Mouse (Mus musculus) hindbrain, embryonic 10.5 days (tissue): ENCODE measurements around the gene Scg2. TPM values are rescaled to one million over a fixed set of nuclear protein-coding genes. Genes with fewer than 3 reads are reported as not detected.

Experiments
- DNase-seq: peaks from one replicate; pipeline ENCODE4 v3.0.0-alpha.2; 2017; ENCODE audit warnings: low spot score
- H3K27ac ChIP-seq: fragments of 300-500 bp; sonication (generic); 2 replicates; pipeline ENCODE4 v1.5.1; 2016; ENCODE audit warnings: mild to moderate bottlenecking, moderate library complexity
- H3K27me3 ChIP-seq: fragments of 300-500 bp; sonication (generic); 2 replicates; pipeline ENCODE4 v1.6.1; 2016; ENCODE audit warnings: mild to moderate bottlenecking; ENCODE audit not compliant: poor library complexity, insufficient read depth, severe bottlenecking
- H3K36me3 ChIP-seq: fragments of 300-500 bp; sonication (generic); 2 replicates; pipeline ENCODE4 v1.6.1; 2016; ENCODE audit warnings: mild to moderate bottlenecking, moderate library complexity
- H3K4me1 ChIP-seq: fragments of 300-500 bp; sonication (generic); replicated peaks from 2 replicates; pipeline ENCODE4 v1.6.1; 2016; ENCODE audit warnings: mild to moderate bottlenecking
- H3K4me3 ChIP-seq: fragments of 300-500 bp; sonication (generic); 2 replicates; pipeline ENCODE4 v1.5.1; 2016; ENCODE audit warnings: mild to moderate bottlenecking, moderate library complexity
- H3K9me3 ChIP-seq: fragments of 300-500 bp; sonication (generic); 2 replicates; pipeline ENCODE4 v1.6.1; 2016; ENCODE audit warnings: mild to moderate bottlenecking, moderate library complexity
- WGBS: fragments of 180-500 bp; shearing (Covaris S2); methylation state at CpG from one replicate; pipeline ENCODE4 v1.1.7; 2016; 5-methylcytosine and 5-hydroxymethylcytosine counted together
- polyA plus RNA-seq: library from polyadenylated mRNA; unstranded; fragments of >200 nt; fragmentation: Nextera tagmentation; extraction: Ambion mirVana; gene quantifications from 2 replicates; pipeline ENCODE4 v1.2.1, GENCODE M21; 2016

Gene Scg2
- polyA plus RNA-seq, 1 experiment from 2014 or later, result 4.5 TPM

DNA sequence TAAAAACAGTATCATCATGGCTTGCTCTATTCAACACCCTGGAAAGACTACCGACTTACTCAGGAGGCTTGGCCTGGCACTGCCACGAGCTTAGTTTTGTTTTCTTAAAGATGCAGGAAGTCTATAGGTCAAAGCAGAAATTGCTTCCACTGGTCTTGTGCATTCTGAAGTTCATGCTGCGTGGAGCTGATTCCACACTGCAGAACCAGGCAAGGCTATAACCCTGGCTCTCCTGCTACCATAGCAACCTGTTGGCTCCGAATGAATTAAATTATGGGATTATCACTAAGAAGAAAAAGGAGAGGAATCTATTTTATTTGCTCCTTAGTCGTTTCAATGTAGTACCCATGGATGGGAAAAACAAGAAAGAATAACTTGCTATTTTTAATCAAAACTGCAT, 10.9 kb downstream of the Scg2 start:
- Histone ChIP-seq H3K4me1 (peaks cover 8% of the 10 kb centered on the region; the same call in 1 of the 2 replicates), H3K4me3 (no peak overlapping the region), H3K27me3 (no peaks in the 10 kb centered on the region), H3K27ac (no peak overlapping the region), H3K36me3 (no peaks in the 10 kb centered on the region), H3K9me3 (no peaks in the 10 kb centered on the region)
- no peak for DNase-seq
- 57% methylated on average over 5 of the region's 5 CpGs for WGBS

DNA sequence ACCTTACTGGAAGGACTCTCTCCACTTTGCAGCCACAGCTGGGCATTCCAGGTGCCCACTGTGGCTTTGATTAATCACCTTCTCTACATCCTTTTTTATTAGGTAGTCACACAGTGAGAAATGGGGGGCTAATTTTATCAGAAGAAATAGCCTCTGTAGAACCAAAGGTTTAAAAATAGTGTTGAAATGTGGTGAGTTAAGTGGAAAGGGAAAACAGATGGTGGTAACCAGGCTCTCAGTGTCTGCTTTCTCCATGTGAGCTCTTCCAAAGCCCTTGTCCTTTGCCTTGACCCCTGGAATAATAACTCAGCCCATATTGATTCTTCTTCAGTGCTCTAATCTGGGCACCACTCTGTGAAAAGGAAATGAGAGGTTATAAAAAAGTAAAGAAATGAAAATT, 24.4 kb downstream of the Scg2 start:
- no peak for DNase-seq
- Histone ChIP-seq H3K27ac (no peak overlapping the region), H3K27me3 (no peaks in the 10 kb centered on the region), H3K9me3 (no peaks in the 10 kb centered on the region), H3K4me1 (no peaks in the 10 kb centered on the region), H3K4me3 (no peak overlapping the region), H3K36me3 (no peaks in the 10 kb centered on the region)

DNA sequence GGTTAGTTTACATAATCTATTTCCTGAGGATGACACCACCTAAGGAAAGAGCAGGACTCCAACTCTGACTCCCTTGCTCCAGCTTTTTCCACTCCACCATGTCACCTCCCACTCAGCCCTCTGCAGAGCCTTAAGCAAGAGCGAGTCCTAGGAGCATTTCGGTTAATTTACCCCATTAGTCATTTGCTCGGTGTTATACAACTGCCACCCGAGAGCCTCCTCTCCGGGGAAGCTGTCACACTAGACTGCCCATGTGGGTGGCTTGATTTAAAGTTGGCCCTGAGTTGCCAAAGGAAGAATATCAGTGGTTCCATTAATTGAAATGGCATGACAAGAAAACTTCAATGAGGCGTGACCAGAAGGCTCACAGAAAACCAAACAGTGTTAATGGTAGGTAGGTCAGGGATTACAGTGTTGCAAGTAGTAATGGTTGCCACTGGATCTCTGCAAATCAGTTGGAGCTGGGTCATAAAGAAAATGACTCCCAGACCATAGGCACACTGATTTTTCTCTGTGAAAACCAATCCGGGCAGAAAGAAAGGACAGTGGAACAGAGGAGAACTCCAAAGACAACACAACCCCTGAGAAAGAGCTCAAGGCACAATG, 33.5 kb downstream of the Scg2 start:
- no peak for DNase-seq
- H3K36me3 ChIP-seq, result no peaks in the 10 kb centered on the region
- 0 out of 2 replicates have a peak, but pooled peaks cover 3% of the 10 kb centered on the region for H3K9me3 ChIP-seq
- H3K4me3 ChIP-seq, result no peak overlapping the region
- no peaks in the 10 kb centered on the region for H3K27me3 ChIP-seq
- WGBS, result 71% methylated on average over 7 of the region's 7 CpGs
- H3K4me1 ChIP-seq, result peaks cover 5% of the 10 kb centered on the region
- H3K27ac ChIP-seq, result no peak overlapping the region

DNA sequence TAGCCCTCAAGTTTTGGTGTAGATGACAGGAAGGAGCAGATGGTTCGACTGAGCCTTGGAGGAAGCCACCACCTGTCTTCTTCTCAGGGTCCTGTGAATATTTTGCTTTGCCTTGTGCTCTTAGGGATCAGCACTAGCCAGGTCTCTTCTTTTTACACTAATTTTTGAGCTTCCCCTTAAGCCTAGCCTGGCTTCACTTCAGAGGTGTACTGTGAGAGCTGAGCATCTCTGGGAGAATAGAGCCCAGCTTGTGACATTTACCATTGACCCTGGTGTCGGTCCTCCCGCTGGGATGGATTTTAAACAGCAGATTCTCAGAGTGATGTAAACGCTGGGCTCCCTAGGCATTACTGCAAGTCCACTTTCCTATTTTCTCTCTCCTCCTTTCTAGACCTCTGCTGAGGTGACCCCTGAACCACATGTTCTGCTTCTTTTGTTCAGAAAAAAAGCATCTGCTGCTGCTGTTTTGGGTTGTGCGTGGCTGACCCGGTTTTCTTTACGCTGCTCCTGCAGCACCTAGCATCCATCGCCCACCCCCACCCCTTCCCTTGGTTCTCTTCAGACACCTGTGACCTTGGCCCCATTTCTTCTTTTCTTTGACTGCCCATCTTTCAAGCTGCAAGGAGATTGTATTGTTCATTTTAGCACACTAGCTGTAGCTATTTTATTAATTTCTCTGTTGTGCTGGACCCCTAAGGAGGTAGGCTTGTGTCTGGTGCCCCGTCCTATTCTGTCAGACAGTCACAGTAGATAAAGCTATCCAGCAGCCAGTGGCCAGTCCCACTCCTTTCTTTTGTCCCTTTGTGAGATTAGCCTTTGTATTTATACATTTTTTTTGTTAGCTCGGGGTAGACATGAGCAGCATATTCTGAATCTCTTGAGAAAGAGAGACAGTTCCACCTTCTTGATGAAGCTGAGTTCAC, 38.6 kb downstream of the Scg2 start:
- DNase-seq, result peak; percentile 29

DNA sequence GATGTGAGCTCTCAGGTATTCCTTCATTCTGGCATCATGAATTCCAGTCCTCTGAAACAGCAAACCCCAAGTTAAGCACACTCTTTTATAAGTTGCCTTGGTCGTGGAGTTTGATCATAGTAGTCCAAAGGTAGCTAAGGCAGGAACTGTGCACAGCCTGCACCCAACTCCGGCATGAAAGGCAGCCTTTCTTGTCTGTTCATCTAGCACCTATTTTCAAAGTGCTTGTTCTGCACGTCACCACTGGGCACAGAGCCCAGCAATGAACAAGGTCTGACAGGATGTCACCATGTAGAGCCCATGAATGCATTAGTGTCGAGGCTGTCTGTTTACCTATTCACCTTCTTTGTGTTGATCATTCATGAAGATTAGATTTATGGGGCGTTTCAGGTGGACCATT, 39.6 kb downstream of the Scg2 start:
- no peaks in the 10 kb centered on the region for H3K36me3 ChIP-seq
- no peaks in the 10 kb centered on the region for H3K27me3 ChIP-seq
- 84% methylated on average over 5 of the region's 5 CpGs for WGBS
- DNase-seq, result no peak
- peaks cover 14% of the 10 kb centered on the region for H3K4me1 ChIP-seq
- no peaks in the 10 kb centered on the region for H3K9me3 ChIP-seq
- H3K27ac ChIP-seq, result no peak overlapping the region
- no peak overlapping the region for H3K4me3 ChIP-seq

More for the DNA sequence above, 38.6 kb downstream of the Scg2 start:
- Histone ChIP-seq H3K27me3 (no peaks in the 10 kb centered on the region), H3K4me1 (peaks cover 14% of the 10 kb centered on the region), H3K27ac (peak overlapping the region; percentile 60), H3K4me3 (no peak overlapping the region), H3K36me3 (no peaks in the 10 kb centered on the region), H3K9me3 (no peaks in the 10 kb centered on the region)
- 23% methylated on average over 10 of the region's 10 CpGs for WGBS

Other genes with a start within 250 kb of the Scg2 start
- 0.12 and 0.30 TPM in 2 replicates for gene Ap1s3, start 231.9 kb upstream of the Scg2 start, polyA plus RNA-seq